Mouse (Mus musculus) telencephalon, adult 2 months (tissue): ENCODE results near the gene Wdr4.
"Not testable (repeated sequence)": the region's sequence is repeated elsewhere in the genome, so short reads cannot be mapped to it uniquely, and the experiment has no call there.

ENCODE experiments used
- DNase-seq: peaks from one replicate; pipeline ENCODE4 v3.0.0-alpha.2; 2011; ENCODE audit warnings: low read depth, low spot score

Wdr4 gene

GRCm38 (mm10) chr17:31535871-31536629 lies 16.3 kb upstream of the Wdr4 start:
- DNase-seq = peak; percentile 81

DNA sequence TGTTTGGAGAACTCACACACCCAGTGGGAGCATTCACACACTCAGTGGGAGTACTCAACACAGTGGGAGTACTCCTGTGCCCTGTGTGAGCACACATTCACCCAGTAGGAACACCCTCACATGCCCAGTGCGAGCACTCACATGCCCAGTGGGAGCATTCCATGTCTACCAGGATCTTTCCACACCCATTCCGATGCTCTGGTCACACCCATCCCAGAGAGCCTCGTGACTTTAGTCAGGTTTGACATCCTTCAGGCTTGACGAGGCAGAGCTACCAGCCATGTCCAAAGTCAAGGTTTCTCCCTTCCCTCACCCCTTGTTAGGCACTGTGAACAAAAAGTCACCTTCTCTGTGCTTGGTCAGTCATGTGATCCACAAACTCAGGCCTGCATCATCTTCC lies 15.6 kb upstream of the Wdr4 start:
- no peak for DNase-seq

DNA sequence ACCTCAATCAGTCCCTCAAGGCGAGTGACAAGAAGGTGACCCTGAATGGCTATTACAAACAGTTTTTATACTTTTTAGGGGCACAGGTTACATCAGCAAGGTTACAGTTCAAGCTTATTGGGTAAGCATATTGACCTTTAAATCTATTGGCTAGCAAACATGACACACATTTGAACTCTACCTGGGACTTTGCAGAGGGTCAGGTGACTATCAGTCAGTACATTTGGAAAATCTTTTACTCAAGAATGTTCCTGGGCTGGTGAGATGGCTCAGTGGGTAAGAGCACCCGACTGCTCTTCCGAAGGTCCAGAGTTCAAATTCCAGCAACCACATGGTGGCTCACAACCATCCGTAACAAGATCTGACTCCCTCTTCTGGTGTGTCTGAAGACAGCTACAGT lies 12.6 kb upstream of the Wdr4 start:
- DNase-seq = not testable (repeated sequence)

GRCm38 (mm10) chr17:31531441-31532158 lies 11.8 kb upstream of the Wdr4 start:
- no peak for DNase-seq

GRCm38 (mm10) chr17:31529314-31529713 lies 9.5 kb upstream of the Wdr4 start:
- no peak for DNase-seq

DNA sequence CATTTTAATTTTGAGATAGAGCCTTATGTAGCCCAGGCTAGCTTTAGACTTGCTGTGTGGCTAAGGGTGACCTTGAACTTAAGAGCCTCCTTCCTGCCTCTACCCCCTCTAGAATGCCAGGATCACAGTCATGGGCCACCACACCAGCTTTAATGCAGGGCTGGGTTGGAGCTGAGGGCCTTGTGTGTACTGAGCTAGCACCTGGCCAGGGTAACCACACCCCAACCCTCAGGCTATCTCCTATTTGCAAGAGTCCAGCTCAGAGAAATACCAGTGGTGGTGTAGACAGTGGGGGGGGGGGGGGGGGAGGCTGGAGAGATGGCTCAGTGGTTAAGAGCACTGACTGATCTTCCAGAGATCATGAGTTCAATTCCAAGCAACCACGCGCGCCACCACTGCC lies 6.0 kb upstream of the Wdr4 start:
- DNase-seq = no peak

DNA sequence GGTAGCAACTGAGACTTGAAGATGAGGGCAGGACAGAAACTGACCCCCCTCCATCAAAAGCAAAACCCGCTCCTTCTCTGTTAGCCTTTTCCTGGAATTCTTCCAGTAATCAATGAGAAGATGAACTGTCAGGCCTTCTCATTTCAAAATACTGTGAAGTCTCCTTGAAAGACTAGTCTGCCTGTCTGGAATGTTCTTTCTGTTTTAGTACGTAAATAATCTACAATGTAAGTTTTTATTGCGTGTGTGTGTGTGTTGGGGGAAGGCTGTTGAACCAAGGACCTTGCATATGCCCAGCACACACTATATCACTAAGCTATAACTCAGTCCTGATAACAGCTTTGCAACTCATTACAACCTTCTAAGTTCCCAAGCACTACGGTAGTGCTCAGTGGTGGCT lies 5.3 kb upstream of the Wdr4 start:
- no peak for DNase-seq

DNA sequence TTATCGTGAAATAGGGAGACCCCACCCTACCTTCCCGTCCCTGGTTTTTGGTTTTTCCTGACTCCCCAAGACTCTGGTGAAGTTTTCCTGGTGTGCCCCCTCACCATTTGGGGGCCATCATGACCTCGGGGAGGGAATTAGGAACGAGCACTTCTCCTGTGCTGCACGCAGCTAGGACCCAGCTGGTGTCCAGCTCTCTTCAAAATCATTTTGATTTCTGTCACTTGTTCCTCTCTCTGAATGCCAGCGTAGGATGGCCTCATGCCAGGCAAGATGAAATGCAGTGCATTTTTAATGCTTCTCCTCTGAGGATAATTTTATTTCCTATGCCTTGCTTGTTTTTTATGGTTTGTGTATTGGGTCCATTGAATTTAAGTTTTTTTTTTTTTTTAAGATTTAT lies 2.2 kb upstream of the Wdr4 start:
- no peak for DNase-seq

GRCm38 (mm10) chr17:31520895-31521294 lies 1.1 kb upstream of the Wdr4 start:
- DNase-seq = no peak

DNA sequence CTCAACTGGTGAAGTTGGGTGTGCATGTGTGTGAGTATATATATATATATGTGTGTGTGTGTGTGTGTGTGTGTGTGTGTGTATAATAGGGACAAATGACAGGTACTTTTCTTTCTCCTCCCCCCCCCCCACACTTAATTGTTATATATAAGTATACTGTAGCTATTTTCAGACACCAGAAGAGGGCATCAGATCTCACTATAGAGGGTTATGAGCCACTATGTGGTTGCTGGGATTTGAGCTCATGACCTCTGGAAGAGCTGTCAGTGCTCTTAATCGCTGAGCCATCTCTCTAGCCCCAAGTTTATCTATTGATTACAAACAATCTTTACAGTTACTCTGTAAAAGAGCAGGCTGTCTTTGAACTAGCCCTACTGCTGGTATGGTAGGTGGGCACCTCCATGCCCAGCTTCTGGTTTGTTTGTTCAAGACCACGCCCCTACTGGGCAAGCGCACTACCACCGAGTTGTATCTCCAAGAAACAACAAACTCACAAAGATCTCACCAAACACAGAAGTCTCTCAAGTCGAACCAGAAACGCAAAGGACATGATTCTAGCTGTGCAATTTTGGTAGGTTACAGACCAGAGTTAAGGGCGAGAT lies 335 bp downstream of the Wdr4 start:
- no peak for DNase-seq

GRCm38 (mm10) chr17:31514696-31515095 lies 5.1 kb downstream of the Wdr4 start:
- no peak for DNase-seq

- no peak for DNase-seq
Measured at GRCm38 (mm10) chr17:31512593-31512992, 7.2 kb downstream of the Wdr4 start.

GRCm38 (mm10) chr17:31511792-31512495 lies 7.8 kb downstream of the Wdr4 start:
- peak; percentile 87 for DNase-seq

DNA sequence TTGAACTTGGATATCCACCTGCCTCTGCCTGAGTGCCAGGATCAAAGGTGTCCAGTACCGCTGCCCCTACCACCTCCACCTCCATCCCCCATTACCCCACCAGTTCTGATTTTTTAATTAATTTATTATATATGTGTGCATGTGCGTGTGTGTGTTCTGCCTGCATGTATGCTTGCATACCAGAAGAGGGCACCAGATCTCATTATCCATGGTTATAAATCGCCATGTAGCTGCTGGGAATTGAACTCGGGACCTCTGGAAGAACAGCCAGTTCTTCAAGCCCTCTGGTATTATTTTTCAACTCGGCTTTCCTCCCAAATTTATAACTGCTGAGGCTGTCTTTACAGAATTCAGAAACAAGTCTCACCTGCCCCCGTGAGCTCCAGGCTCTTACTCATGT lies 8.8 kb downstream of the Wdr4 start:
- DNase-seq = no peak

GRCm38 (mm10) chr17:31506282-31506681 lies 13.5 kb downstream of the Wdr4 start:
- no peak for DNase-seq

GRCm38 (mm10) chr17:31505013-31505412 lies 14.8 kb downstream of the Wdr4 start:
- no peak for DNase-seq

DNA sequence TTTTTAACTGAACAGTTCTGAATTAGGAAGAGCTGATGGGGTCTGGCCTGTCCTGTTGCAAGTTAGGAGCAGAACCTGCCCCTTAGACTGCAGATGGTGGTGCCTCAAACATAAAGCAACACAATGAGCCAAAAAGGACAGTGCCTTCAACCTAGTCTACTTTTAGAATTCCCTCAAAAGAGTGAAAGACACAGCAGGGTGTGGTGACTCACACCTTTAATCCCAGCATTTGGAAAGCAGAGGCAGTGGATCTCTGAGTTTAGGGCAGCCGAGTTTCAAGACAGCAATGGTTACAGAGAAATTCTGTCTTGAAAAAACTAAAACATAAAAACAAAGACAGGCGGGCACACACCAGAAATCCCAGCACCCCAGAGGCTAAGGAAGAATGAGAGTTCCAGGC lies 15.8 kb downstream of the Wdr4 start:
- DNase-seq = peak; percentile 32

DNA sequence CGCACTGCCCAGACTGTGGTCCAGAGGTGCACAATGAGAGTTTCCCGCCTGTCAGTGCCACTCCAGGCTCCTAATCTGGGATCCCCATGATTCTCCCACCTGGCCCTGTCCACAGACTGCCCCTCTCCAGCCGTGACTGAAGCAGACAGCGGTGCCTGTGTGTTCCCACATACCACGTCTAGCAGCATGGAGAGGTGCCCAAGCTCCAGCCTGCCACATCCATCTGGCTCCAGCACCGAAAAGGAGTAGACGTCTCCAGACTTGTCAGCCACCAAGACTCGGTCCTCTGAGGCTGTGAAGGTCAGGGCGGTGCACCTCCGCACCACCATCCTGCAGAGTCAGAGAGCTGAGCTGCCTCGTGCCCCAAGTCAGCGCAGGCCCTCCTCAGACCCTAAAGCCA lies 16.4 kb downstream of the Wdr4 start:
- DNase-seq = peak; percentile 29

DNA sequence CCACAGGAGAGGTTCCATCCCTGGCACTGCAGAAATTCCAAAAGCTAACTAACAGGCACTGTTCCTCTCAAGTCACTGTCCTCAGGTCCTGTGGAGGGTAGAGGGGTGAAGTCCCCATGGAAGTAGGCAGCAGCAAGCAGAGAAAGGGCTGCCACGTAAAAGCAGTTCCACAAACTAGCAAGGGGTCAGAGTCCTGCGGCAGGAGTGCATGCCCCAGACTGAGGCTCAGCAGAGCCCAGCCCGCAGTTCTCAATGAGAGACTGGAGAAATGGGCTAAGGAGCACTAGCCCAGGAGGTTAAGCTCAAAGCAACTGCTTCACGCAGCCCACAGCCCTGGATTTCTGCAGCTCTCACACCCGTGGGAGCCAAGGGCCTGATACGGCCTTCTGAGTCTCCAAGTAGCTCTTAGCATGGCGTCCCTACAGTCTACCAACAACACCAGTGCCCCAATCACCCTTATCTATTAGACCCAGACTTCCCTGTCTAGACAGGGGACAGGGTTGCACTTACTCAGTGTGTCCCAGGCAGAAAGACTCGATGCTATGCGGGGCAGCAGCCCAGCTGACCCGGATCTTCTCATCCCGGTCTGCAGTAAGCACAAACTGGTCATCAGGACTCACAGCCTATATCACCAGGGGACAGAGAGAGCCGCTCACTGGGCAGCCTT lies 17.4 kb downstream of the Wdr4 start:
- no peak for DNase-seq

DNA sequence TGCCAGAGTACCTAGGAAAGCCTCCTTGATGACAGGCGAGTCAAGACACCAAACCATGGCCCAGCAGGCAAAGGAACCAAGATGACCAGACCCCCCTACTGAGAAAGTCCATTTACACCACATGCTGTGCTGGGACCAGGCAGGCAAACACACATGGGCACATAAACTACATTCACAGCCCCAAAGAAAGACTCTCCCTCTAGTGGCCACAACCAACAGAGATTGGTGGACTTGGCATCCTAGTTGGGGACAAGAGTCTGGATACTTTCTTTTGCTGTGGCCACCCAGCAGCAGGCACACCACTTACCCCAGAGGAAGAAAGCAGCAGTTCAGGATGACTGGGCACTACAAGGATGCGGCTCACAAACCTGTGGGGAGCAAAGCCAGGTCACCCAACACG lies 18.9 kb downstream of the Wdr4 start:
- no peak for DNase-seq

- no peak for DNase-seq
Measured at GRCm38 (mm10) chr17:31500416-31500815, 19.4 kb downstream of the Wdr4 start.

DNA sequence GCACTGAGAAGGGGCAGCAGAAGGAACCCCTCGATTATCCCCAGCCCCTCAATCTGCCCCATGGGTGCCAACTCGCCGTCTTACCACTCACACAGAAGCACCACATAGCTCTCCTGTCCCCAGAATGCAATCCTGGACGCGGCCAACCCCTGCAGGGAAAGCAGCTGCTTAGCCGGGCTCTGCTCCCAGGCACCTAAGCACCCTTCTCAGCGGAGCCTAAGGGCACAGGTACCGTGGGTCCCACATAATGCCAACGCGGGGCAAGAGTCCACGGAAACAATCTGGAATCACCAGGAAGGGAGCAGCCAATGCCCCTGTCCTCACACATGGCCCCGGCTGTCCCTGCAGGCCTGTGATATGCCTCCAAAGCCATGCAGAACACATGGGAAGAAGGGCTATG lies 20.1 kb downstream of the Wdr4 start:
- DNase-seq = no peak
